Comparison of ENCODE assay signal across 8 mouse cellular contexts in genomic region chr9:75558360-75558759, GRCm38 (mm10). TPM values are rescaled to one million over a fixed set of nuclear protein-coding genes. Genes with fewer than 3 reads are reported as not detected.
A peak's percentile ranks its signal among the peaks of the same experiment; 100 is the strongest.
DNase-seq lines count a peak whose midpoint lies in the region; ATAC-seq and TF ChIP-seq lines count a peak whose summit lies in the region.
"Had no signal": no experiment of that assay in that cellular context is flagged by ENCODE, and none has a peak within 500 bp of the region (broad histone marks: within the 10 kb centered on the region; RNA-seq: fewer than 3 reads in every experiment).

No protein-coding gene starts in this region.

- no peak for TF ChIP-seq POLR2A in spleen, adult 2 months (IDR thresholded peaks at IDR 0.05; ENCODE audit: low read depth, low read length)

- H3K27ac ChIP-seq in spleen, adult 2 months (ENCODE audit: insufficient read depth, low read length), result no peak overlapping the region
- H3K27ac ChIP-seq in forebrain, embryonic 12.5 days, result no peak overlapping the region
- peak overlapping the region; percentile 93 for H3K27ac ChIP-seq in liver, embryonic 12.5 days

- H3K4me2 ChIP-seq in forebrain, embryonic 12.5 days, result peak overlapping the region; percentile 74
- peak overlapping the region; percentile 88 for H3K4me2 ChIP-seq in liver, embryonic 12.5 days

- no peaks in the 10 kb centered on the region for H3K9me3 ChIP-seq in forebrain, embryonic 12.5 days
- H3K9me3 ChIP-seq in liver, embryonic 12.5 days (replicated peaks), result no peaks in the 10 kb centered on the region

- 16% methylated on average over 3 of the region's 3 CpGs for WGBS in spleen, adult 2 months
- 32% methylated on average over 3 of the region's 3 CpGs for WGBS in forebrain, embryonic 12.5 days
- WGBS in liver, embryonic 12.5 days (ENCODE audit: insufficient replicate concordance), result 13% methylated on average over 3 of the region's 3 CpGs

- peak overlapping the region; percentile 90 for H3K4me3 ChIP-seq in spleen, adult 2 months (ENCODE audit: extremely low read depth, insufficient read depth, insufficient read length)
- H3K4me3 ChIP-seq in forebrain, embryonic 12.5 days (replicated peaks), result peak overlapping the region; percentile 89
- peak overlapping the region; percentile 80 for H3K4me3 ChIP-seq in liver, embryonic 12.5 days

- TF ChIP-seq CTCF in spleen, adult 2 months (IDR thresholded peaks at IDR 0.05; ENCODE audit: extremely low read depth, insufficient read depth, insufficient read length, insufficient replicate concordance), result no peak

- peaks cover 11% of the 10 kb centered on the region for H3K4me1 ChIP-seq in spleen, adult 2 months (ENCODE audit: control insufficient read depth, insufficient read depth, insufficient read length)
- H3K4me1 ChIP-seq in forebrain, embryonic 12.5 days, result peaks cover 17% of the 10 kb centered on the region
- H3K4me1 ChIP-seq in liver, embryonic 12.5 days, result peaks cover 37% of the 10 kb centered on the region

- no peak for DNase-seq in spleen, adult 2 months (ENCODE audit: low read depth in 1 of 2, low spot score in 2 of 2)
- DNase-seq in spleen, adult 18-20 months, result no peak
- DNase-seq in T-cell, adult 2 months (ENCODE audit: low spot score), result no peak
- no peak for DNase-seq in thymus, postnatal 10 days (ENCODE audit: low spot score in 2 of 2)
- no peak for DNase-seq in gastrocnemius, postnatal 36 days
- DNase-seq: cerebellum, adult 9-11 months had no signal

- no peaks in the 10 kb centered on the region for H3K27me3 ChIP-seq in spleen, adult 2 months (ENCODE audit: control insufficient read depth, insufficient read depth, low read length)
- H3K27me3 ChIP-seq in forebrain, embryonic 12.5 days, result peaks cover 3% of the 10 kb centered on the region; the same call in 1 of the 2 replicates
- no peaks in the 10 kb centered on the region for H3K27me3 ChIP-seq in liver, embryonic 12.5 days (replicated peaks)

- H3K36me3 ChIP-seq in spleen, adult 2 months (ENCODE audit: control insufficient read depth, insufficient read depth, low read length), result no peaks in the 10 kb centered on the region
- no peaks in the 10 kb centered on the region for H3K36me3 ChIP-seq in forebrain, embryonic 12.5 days (replicated peaks)
- no peaks in the 10 kb centered on the region for H3K36me3 ChIP-seq in liver, embryonic 12.5 days

- ATAC-seq in forebrain, embryonic 12.5 days (ENCODE audit: low FRiP score), result no peak
- no peak for ATAC-seq in liver, embryonic 12.5 days

- peak overlapping the region; percentile 83 for H3K9ac ChIP-seq in forebrain, embryonic 12.5 days
- H3K9ac ChIP-seq in liver, embryonic 12.5 days, result peak overlapping the region; percentile 82

- intact Hi-C loops in gastrocnemius, postnatal 36 days (cut with DNase I), result loop anchor here (5.0 kb wide), 1 partner anchor 36 kb away; no protein-coding TSS in a partner anchor

RNA-seq across cellular contexts. Expression of gene Tmod3, which starts 1.1 kb away (rescaled TPM):
- polyA plus RNA-seq in spleen, adult 2 months (2012; rRNA removed), result 24.0 and 28.4 TPM in 2 replicates
- polyA plus RNA-seq in forebrain, embryonic 12.5 days (2016; fragmentation: Nextera tagmentation; extraction: Ambion mirVana), result 101 and 103 TPM in 2 replicates
- 37.6 and 39.0 TPM in 2 replicates for polyA plus RNA-seq in liver, embryonic 12.5 days (2016; fragmentation: Nextera tagmentation; extraction: Ambion mirVana)
- 10 to 100 TPM; 16.2 to 22.0 TPM for total RNA-seq in gastrocnemius, postnatal 36 days (2021)

RNA-seq across cellular contexts. Expression of gene Tmod2, which starts 52.8 kb away (rescaled TPM):
- polyA plus RNA-seq in spleen, adult 2 months (2012; rRNA removed), result 0.19 and 0.32 TPM in 2 replicates
- 112 and 121 TPM in 2 replicates for polyA plus RNA-seq in forebrain, embryonic 12.5 days (2016; fragmentation: Nextera tagmentation; extraction: Ambion mirVana)
- polyA plus RNA-seq in liver, embryonic 12.5 days (2016; fragmentation: Nextera tagmentation; extraction: Ambion mirVana), result 0.69 and 1.0 TPM in 2 replicates
- total RNA-seq in gastrocnemius, postnatal 36 days (2021), result 1 to 10 TPM; 5.0 to 5.4 TPM

Comparison
In these comparisons a context has a peak if more than half of its experiments do, and no peak if none do; other contexts are left out.
1. RNA of gene Tmod2, which starts 52.8 kb away (polyA plus RNA-seq): 112 to 121 TPM in forebrain, embryonic 12.5 days; 0.69 to 1.0 TPM in liver, embryonic 12.5 days and 0.19 to 0.32 TPM in spleen, adult 2 months; every median in the first group is over 10 times any median in the second.
2. Peak in every context shown above with its lines, with median percentiles within 50 percentile points of each other: H3K4me3 ChIP-seq.